Mouse (Mus musculus): Measurements from ENCODE around the gene Alyref.

DNA sequence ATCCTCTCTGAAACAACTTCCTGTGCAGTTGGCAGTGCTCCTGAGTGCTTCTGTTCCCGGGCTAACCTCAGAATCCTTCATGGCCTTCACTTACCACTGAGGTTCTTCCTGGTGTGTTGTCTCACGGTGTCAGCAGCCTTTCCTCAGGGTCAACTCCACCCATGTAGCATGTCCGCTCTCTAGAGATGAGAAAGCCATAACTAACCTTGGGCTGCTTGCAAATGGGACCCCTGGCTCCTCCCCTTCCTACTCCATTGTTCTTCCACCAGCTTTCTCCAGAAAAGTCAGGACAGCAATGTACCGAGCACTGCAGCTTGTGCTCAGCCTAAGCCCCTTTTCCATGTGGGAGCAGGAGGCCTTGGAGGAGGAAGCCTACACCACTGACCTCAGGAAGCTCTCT is 8.6 kb upstream of the Alyref start:
- TF ChIP-seq EP300 (optimal IDR thresholded peaks at IDR 0.05) (no peak), CTCF (IDR thresholded peaks at IDR 0.05; ENCODE audit: low read depth) (no peak)
